Mouse (Mus musculus) urinary bladder, postnatal 14 days (tissue): ENCODE results near the gene Rcn2.
A peak's percentile ranks its signal among the peaks of the same experiment; 100 is the strongest.
"Not testable (repeated sequence)": the region's sequence is repeated elsewhere in the genome, so short reads cannot be mapped to it uniquely, and the experiment has no call there.

Source experiments
- DNase-seq: peaks from one replicate; pipeline ENCODE4 v3.0.0; 2021; ENCODE audit warnings: low spot score

Gene Rcn2

DNA sequence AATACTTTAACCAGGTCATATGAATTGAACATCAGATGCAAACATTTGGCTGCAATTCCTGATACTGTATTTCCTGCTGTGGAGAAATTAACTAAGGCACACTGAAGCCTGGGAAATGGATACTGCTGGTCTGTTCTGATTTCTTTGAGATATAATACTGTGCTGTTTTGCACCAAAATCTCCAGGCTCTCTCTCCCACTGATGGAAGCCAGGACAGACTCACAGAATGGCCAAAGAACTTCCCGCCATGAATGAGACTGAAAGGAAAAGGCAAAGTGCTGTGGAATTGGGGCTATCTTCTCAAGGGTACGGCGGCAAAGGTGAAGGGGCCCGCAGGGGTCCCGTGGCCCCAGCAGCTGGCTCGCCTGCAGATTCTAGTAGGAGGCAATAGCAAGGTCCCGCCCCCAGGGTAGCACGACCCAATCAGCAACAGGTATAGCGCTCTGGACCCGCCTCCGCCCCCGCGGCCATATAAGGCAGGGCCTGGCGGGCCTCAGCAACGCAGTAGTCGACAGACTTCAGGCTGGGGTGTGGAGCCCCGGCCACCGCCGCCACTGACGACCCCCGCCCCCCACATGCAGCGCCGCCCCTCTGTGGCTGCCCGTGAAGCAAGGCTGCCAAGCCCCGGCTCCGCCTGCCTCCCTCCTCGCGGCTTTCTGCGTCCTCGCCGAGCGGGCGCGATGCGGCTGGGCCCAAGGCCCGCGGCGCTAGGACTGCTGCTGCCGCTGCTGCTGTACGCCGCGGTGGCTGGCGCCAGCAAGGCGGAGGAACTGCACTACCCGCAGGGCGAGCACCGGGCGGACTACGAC lies at the start of gene Rcn2:
Gene Rcn2, plus strand, starts transcription at position 474 of the 809 bp plus-strand sequence.
- peak; percentile 94 for DNase-seq

DNA sequence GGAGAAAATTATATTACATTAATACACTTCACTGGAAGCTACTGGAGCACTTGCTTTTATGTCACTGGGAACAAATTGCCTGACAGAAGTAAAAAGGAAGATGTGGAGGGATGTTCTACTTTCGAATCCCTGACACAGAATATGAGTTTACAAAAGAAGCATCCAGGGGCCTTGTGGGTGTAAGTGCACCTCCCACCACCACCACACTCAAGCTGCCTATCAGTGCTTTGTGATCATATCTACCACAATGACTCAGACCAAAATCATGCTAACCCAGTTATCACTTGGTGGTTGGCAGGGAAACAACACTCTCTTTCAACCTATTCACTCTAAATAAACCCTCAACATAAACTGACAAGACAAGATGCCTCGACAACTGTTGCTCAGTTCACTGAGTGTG lies 37.0 kb upstream of the Rcn2 start:
- DNase-seq = not testable (repeated sequence)

DNA sequence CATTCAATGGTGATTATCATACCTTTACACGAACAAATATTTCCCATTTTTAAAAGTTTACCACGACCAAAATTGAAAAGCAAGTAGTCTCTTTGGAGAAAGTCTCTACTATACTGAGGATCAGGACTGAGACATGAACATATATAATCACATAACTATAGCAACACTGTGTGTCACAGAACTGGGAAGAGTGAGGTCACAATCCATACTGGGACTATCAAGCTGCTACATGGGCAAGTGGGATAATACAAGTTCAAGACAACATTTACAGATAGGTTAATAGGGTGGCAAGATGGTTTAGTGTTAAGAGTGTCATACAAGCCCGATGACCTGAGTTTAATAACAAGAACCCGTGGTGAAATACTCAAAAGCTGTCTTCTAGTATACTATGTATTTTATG lies 31.2 kb upstream of the Rcn2 start, which contains the start of gene 4930563M21Rik:
Gene 4930563M21Rik, minus strand, starts transcription at position 101 of the 400 bp plus-strand sequence.
- DNase-seq = no peak

DNA sequence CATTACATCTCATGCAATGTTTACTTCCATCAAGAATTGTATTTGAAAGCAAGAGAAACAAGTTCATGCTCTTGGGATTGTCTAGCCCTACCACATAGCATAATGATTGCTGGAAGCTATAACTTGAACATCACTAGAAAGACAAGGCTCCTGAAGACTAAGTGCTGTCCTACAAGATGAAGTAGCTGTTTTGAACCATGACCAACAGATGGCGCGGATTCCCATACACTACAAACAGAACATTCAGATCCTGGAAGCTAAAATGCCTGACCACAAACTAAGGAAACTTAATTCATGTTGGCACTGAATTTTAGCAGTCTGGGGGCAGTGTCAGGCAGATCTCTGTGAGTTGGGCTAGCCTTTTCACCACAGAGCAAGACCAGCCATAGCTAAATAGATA lies 16.9 kb upstream of the Rcn2 start:
- DNase-seq = no peak

DNA sequence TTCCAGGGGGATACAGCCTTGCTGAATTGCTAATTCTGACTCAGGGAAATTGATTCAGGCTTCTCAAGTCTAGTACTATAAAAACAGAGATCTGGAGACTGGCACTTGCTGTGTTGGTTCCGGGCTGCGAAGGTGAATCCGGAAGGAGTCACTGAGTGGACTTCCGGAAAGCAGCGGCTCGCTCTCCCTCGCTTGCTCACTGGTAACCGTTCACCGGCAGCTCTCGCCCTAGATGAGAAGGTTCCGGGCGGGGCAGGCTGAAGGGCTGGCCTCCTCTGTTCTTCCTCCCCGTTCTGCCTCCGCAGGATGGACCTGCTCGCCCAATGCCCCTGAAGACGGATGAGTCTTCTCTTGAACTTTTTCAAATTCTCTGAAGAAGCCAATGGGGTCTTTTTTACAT lies 14.4 kb upstream of the Rcn2 start:
- DNase-seq = no peak

DNA sequence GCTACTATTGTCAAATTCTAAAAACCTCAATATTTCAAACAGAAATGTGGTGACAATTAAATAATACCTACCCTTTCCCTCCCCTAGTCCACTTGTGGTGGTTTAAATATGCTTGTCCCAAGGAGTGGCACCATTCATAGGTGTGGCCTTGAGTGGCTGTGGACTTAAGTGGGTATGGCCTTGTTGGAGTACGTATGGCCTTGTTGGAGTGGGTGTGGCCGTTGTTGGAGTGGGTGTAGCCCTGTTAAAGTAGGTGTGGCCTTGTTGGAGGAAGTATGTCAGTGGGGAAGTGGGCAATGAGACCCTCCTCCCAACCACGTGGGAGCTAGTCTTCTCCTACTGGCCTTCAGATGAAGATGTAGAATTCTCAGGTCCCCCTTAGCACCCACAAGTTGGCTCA lies 9.4 kb upstream of the Rcn2 start:
- no peak for DNase-seq

DNA sequence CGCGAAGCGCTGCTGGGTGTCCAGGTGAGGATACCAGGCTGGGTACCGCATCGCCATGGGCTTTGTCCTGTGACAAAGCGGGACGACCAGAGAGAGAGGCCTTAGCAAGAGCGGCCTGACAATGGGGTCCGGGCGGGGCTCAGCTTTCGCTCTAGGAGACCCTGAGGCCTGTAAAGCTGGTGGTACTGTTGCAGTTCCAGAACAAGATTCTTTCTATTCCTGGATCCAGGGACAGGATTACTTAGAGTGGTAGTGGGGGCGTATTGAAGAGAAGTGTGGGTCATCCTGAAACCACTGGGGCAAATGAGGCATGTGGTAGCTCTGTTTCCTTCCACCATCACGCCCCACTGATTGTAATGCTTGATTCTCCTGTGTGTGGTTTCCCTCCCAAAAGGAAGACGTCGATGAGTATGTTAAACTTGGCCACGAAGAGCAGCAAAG lies 556 bp downstream of the Rcn2 start:
- DNase-seq = no peak

DNA sequence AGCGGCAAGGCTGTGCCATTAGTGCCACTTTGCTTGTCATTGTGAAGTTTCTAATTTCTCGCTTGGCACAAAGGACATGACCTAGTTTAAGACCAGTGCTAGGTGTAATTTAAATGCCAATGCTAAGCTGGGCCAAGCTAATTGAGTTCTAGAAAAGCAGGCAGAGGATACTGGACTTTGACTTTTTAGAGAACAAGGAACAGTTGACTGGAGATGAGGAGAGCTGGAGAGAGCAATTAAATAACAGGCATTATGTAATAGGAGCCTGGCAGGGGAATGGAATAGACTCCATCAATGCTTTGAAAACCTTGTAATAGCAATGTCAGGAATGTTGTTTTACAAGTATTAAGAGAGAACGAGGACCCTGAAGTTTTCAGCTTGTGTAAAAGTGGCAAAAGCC lies 12.2 kb downstream of the Rcn2 start:
- DNase-seq = no peak

DNA sequence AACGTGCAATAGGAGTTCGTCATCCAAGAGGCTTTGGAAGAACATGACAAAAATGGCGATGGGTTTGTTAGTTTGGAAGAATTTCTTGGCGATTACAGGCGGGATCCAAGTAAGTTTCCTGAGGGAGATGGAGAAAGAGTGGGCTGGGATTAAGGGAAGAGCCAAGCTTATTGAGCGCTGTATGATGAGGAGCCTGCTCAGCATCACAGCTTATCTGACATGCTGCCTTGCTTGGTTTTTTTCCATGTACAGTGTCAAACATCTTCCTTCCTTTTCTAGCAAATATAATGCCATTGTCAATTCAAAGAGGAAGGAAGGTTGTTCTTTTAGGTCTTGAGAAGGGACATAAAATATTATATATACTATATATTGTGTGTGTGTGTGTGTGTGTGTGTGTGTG lies 14.5 kb downstream of the Rcn2 start:
- DNase-seq = no peak

DNA sequence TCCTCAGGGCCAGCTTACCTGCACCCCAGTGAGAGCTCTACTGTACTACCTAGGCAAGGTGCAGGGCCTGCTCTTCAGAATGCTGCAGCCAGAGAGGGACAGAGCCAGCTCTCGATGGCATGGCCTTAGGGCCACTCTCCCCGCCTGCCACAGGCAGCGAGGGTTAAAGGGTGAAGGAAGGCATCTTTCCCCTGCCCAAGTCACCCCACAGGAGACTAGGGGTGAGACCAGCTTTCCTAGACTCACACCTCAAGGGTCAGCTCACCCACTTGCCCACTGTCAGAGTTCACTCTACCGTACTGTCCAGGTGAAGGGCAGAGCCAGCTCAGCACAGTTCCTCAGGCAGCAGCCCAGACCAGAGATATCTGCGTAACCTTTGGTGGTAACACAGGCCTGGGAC lies 20.7 kb downstream of the Rcn2 start:
- no peak for DNase-seq

DNA sequence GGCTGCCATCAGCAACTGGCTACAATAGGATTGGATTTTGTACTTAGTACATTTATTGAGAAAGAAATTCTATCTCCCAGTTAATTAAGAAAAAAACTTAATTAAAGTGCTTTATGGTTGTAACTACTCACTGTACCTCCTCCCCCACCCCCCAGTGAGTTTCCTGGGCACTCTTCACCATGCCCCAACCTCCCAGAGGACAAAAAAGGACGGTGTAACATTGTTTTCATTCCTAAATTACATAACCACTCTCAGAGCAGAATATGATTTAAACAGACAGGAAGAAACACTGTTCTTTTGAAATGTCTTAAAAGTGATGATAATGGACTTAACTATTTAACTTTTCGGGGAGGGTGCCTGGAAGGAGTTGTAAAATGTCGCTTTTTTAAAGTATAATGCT lies 23.4 kb downstream of the Rcn2 start:
- DNase-seq = no peak

DNA sequence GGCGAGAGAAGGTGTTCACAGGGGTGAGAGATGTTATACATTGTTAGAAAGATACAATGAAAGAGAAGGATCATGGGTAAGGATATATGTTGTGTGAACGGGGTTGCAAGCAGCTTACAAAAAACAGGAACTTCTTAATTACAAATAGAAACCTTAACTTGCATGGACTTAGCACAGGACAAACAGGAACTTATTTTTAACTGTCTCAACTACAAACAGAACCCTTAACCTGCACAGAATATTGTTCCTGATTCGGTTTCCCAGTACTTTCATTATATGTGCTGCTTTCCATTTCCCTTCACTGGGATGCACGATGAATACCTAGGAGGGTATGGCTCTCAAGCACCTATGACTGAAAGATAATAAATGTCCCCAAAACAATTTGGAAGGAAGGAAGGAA lies 26.3 kb downstream of the Rcn2 start:
- no peak for DNase-seq

DNA sequence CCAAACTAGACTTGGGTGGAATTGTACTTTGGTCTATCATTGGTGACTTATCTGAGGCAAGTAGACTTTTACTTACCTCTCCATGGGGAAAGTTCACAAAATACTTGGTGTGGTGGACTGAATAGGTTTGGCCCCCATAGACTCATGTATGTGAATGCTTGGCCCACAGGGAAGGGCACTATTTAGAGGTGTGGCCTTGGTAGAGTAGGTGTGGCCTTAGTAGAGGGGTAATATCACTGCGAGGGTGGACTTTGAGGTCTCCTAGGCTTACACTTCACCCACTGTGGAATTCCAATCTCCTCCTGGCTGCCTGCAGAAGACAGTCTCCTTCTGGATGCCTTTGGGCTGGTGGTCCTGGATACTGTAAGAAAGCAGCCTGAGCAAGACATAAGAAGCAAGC lies 27.0 kb downstream of the Rcn2 start:
- DNase-seq = no peak

DNA sequence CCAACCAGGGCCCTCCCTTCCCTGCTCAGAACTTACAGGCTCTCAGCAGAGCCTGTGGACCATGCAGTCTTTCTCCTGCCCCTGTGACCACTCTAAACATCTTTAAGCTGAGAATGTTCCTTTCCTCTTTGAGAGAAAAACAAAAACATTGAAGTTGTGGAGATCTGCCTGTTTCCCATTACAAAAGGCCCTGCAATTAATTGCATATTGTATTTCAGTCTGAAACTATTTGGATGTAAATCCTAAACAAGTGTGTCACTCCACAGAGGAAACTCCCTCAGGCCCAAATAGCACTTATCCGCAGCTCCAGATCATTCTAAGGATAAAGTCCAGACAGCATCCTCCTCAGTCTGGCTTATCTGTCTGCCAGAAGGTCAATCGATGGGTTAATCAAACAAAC lies 31.2 kb downstream of the Rcn2 start:
- no peak for DNase-seq

DNA sequence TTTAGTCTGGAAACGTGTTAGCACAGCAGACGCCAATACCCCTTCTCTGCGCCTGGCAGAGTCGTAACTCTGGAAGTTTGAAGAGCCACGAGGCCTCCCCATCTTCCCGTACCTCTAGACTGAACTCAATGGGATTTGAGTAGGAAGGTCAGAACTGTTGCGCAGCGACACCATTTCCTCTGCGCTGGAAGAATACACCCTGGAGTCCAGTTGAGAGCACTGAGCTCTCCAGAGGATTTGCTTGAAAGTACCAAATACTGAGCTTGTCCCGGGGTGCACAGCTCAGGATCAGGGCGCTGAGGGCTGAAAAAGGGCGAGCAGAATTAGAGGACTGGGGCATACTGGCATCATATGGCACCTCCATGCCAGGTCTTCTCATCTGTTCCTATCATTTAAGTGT lies 33.2 kb downstream of the Rcn2 start:
- DNase-seq = no peak

DNA sequence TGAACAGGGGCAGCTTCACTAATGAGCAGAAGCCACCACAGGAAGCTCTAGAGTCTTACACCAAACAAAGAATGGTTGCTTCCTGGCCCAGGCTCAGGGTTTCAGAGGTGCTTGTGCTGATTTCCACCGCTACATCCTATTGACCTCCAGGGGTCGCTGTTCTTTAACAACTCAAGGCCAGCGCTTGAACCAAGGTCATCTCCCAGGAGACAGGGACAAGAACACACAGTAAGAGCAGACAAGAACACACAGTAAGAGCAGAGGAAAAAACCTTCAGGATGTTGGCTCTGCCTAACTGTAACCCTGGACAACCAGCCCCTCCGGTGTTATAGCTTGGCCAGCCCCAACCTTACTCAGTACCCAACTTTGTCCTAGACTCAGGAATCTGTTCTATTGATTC lies 33.6 kb downstream of the Rcn2 start:
- peak; percentile 65 for DNase-seq

DNA sequence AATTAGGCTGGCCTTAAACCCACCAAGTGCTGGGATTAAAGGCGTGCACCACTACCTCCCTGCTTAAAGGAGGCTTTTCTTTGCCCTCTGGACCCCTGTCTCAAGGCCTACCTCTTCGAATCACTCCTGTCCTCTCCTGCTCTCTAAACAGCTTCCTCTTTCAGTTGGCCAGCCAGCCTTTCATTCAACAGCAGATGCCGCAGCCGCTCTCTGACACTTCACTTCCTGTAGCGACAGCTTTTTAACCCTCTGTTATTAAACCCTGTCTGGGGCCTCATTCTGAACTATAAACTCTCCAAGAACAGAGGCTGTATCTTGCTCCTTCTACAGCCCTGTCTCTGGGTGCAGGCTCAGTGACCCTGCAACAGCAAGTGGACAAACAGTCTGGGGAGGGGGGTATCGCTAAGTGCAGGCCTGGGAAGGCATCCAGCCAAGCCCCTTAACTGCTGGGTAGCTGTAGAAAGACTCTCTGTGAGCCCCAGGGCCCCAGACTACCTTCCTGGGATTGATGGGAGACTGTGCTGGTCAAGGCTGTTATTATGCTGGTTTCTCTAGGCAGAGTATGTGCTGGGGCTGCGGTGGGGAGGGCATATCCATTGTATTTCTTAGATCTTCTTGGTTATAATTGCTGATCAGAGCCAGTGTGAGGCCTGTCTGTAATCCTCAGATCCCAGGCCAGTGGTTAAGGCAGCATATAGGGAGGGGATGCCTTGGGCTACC lies 34.4 kb downstream of the Rcn2 start:
- no peak for DNase-seq

DNA sequence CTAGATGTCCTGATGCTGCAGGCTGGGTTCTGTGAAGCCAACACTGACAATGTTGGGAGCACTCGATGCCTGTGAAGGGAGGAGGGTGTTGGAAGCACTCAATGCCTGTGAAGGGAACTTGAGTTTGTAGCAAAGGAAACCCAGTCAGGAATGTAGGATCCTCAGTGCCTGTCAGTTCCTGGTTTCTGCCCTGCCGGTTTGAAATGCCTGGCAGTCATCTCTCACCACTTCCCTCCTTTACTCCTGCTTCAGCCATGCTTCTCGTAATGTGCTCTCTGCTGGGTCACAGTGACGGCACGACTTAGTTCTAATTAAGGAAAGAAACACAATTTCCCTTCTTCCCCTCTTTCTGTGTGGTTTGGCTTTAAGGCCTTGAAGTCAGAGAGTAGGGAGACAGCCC lies 37.9 kb downstream of the Rcn2 start:
- no peak for DNase-seq

DNA sequence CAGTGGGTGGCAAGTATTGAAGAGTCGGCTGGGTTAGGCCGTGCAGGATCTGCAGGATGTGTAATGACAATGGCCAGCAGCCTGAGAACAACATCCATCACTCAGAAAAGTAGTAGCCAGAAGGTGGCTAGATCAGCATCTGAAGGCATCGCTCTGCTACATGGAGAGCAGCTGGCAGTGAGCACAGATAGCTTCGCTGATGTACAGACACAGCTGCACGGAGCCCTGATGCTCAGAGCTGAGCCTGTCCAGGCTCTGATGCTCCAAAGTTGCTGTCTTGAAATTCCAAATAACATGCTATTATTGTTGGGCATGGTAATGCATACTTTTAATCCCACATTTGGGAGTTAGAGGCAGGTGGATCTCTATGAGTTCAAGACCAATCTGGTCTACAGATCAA lies 44.9 kb downstream of the Rcn2 start:
- DNase-seq = no peak

DNA sequence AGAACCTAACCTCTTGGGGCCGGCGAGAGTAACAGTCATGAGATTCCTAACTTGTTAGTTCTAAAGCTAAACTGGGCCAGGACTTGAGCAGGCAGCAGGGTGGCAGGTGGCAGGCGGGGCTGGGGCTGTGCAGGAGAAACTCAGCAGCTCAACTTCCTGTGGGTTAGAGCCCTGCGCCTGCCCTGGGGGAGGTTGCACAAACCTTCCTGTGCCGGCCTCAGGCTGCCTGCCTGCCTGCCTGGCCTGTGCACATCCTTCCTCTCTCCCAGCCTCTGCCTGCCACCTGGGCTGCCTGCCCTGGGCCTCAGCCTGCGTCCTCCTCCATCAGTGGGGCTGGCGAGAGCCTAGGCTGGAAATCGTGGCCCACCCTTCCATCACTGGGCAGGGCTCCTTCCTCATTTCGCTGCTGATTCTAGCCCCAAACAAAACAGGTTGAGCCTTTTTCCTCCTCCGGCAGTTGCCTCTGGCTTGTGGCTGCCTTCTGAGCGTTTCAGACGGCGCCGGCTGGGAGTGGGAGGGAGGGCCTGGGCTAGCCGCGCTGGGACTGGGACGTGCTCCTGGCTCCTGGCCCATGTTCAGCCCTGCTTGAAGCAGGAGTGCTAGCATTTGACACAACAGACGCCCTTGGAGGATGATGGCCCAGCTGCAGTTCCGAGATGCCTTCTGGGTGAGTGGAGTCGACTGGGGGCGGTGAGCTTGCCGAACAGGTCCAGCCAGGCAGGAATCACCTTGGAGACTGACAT lies 48.3 kb downstream of the Rcn2 start, which contains the start of gene Pstpip1:
Gene Pstpip1, plus strand, starts transcription at position 185 of the 743 bp plus-strand sequence.
- DNase-seq = peak; percentile 79

DNA sequence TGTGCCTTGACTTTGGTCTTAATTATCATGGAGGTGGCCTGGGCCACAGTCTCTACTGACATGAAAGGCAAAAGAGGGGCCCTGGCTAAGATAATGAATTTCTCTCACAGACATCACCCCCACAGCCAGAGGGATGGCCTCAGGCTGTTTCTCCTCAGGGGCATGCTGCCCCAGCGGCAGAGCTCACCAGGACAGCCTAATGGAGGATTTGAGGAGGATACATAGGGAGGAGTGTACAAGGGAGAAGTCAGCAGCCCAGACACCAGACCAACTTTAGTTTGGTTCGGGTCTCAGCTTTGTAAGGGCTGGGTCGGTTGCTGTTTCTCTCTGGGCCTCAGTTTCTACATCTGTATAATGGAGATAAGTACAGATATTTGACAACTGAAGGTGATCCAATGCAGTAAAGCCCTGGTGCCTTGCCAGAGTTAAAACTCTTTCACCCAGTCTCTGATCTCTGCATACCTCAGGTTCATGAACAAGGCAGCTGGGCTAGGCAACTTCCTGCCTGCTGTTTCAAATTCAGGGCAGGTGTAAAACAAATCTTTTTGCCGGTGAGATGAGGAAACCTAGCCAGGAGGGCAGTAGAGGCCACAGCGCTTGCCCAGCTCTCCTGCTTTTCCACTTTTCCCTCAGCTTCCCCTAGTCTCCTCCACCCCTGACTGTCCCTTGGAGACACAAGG lies 49.0 kb downstream of the Rcn2 start:
- DNase-seq = no peak

DNA sequence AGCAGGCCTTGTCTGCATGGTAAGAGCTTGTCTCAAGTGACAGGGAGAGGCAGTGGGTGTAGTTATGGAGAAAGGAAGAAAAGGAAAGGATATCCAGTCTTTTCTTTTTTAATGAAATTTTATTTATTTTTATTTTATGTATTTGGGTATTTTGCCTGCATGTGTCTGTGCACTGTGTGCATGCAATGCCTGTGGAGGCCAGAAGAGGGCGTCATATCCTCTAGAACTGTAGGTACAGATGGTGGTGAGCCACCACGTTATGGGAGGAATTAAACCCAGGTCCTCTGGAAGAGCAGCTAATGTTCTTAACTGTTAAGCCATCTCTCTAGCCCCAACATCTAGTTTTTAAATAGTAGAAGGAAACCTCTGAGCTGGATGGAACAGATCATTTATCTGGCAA lies 50.5 kb downstream of the Rcn2 start:
- no peak for DNase-seq
